Mouse (Mus musculus): ENCODE data around the gene Specc1. TPM values are rescaled to one million over a fixed set of nuclear protein-coding genes. Genes with fewer than 3 reads are reported as not detected.

The Specc1 gene
- 2.1 and 2.4 TPM in 2 replicates for polyA plus RNA-seq (2012; rRNA removed)

- no peaks in the 10 kb centered on the region for H3K36me3 ChIP-seq (ENCODE audit: control insufficient read depth, insufficient read depth, low read length)
- peak within 1 kb of the TSS; percentile 40 for H3K4me3 ChIP-seq (ENCODE audit: control insufficient read depth, insufficient read depth, low read length)
- WGBS = under 1% methylated on average over 58 of the region's 58 CpGs
- DNase-seq = peak; percentile 94
- H3K4me1 ChIP-seq (replicated peaks; ENCODE audit: control insufficient read depth, insufficient read depth, low read length) = peaks cover 5% of the 10 kb centered on the region; the same call in 1 of the 2 replicates
- TF ChIP-seq CTCF (IDR thresholded peaks at IDR 0.05; ENCODE audit: borderline replicate concordance, control insufficient read depth, extremely low read depth, insufficient read depth, low read length, poor library complexity) (peak; percentile 98), POLR2A (IDR thresholded peaks at IDR 0.05; ENCODE audit: control insufficient read depth, extremely low read depth, insufficient read depth, low read length, poor library complexity) (no peak)
- no peak within 1 kb of the TSS for H3K27ac ChIP-seq (ENCODE audit: control insufficient read depth, insufficient read depth, low read length)
- peaks cover 3% of the 10 kb centered on the region; the same call in 1 of the 2 replicates for H3K27me3 ChIP-seq (ENCODE audit: control insufficient read depth, insufficient read depth, low read length)
Measured at GRCm38 (mm10) chr11:61956572-61957295, at the start of gene Specc1. Gene Specc1, plus strand, starts transcription at chr11:61956763.

GRCm38 (mm10) chr11:61908315-61908714, 48.2 kb upstream of the Specc1 start:
- Histone ChIP-seq H3K4me1 (replicated peaks; ENCODE audit: control insufficient read depth, insufficient read depth, low read length) (no peaks in the 10 kb centered on the region), H3K4me3 (ENCODE audit: control insufficient read depth, insufficient read depth, low read length) (no peak overlapping the region), H3K27ac (ENCODE audit: control insufficient read depth, insufficient read depth, low read length) (no peak overlapping the region), H3K27me3 (ENCODE audit: control insufficient read depth, insufficient read depth, low read length) (no peaks in the 10 kb centered on the region), H3K36me3 (ENCODE audit: control insufficient read depth, insufficient read depth, low read length) (peaks cover 52% of the 10 kb centered on the region)
- TF ChIP-seq POLR2A (IDR thresholded peaks at IDR 0.05; ENCODE audit: control insufficient read depth, extremely low read depth, insufficient read depth, low read length, poor library complexity) = no peak
- TF ChIP-seq CTCF (IDR thresholded peaks at IDR 0.05; ENCODE audit: borderline replicate concordance, control insufficient read depth, extremely low read depth, insufficient read depth, low read length, poor library complexity) = no peak
- no peak for DNase-seq

GRCm38 (mm10) chr11:61919702-61920101, 36.9 kb upstream of the Specc1 start:
- H3K27ac ChIP-seq (ENCODE audit: control insufficient read depth, insufficient read depth, low read length) = no peak overlapping the region
- TF ChIP-seq POLR2A (IDR thresholded peaks at IDR 0.05; ENCODE audit: control insufficient read depth, extremely low read depth, insufficient read depth, low read length, poor library complexity) = no peak
- TF ChIP-seq CTCF (IDR thresholded peaks at IDR 0.05; ENCODE audit: borderline replicate concordance, control insufficient read depth, extremely low read depth, insufficient read depth, low read length, poor library complexity) = no peak
- no peaks in the 10 kb centered on the region for H3K4me1 ChIP-seq (replicated peaks; ENCODE audit: control insufficient read depth, insufficient read depth, low read length)
- no peaks in the 10 kb centered on the region for H3K27me3 ChIP-seq (ENCODE audit: control insufficient read depth, insufficient read depth, low read length)
- 98% methylated on average over 3 of the region's 3 CpGs for WGBS
- H3K4me3 ChIP-seq (ENCODE audit: control insufficient read depth, insufficient read depth, low read length) = no peak overlapping the region
- DNase-seq = no peak
- H3K36me3 ChIP-seq (ENCODE audit: control insufficient read depth, insufficient read depth, low read length) = peaks cover 27% of the 10 kb centered on the region

GRCm38 (mm10) chr11:61923309-61923708, 33.3 kb upstream of the Specc1 start:
- no peak for DNase-seq
- WGBS = 77% methylated on average over 1 of the region's 1 CpGs
- no peaks in the 10 kb centered on the region for H3K4me1 ChIP-seq (replicated peaks; ENCODE audit: control insufficient read depth, insufficient read depth, low read length)
- TF ChIP-seq POLR2A (IDR thresholded peaks at IDR 0.05; ENCODE audit: control insufficient read depth, extremely low read depth, insufficient read depth, low read length, poor library complexity) = no peak
- TF ChIP-seq CTCF (IDR thresholded peaks at IDR 0.05; ENCODE audit: borderline replicate concordance, control insufficient read depth, extremely low read depth, insufficient read depth, low read length, poor library complexity) = no peak
- no peak overlapping the region for H3K27ac ChIP-seq (ENCODE audit: control insufficient read depth, insufficient read depth, low read length)
- H3K4me3 ChIP-seq (ENCODE audit: control insufficient read depth, insufficient read depth, low read length) = no peak overlapping the region
- peaks cover 13% of the 10 kb centered on the region for H3K36me3 ChIP-seq (ENCODE audit: control insufficient read depth, insufficient read depth, low read length)
- H3K27me3 ChIP-seq (ENCODE audit: control insufficient read depth, insufficient read depth, low read length) = no peaks in the 10 kb centered on the region

- WGBS = under 1% methylated on average over 47 of the region's 47 CpGs
- DNase-seq = no peak
Measured at GRCm38 (mm10) chr11:61929323-61930097, 27.1 kb upstream of the Specc1 start.

GRCm38 (mm10) chr11:61930098-61930517, 26.5 kb upstream of the Specc1 start, which contains the start of gene Akap10:
Gene Akap10, minus strand, starts transcription at chr11:61930252.
- TF ChIP-seq POLR2A (IDR thresholded peaks at IDR 0.05; ENCODE audit: control insufficient read depth, extremely low read depth, insufficient read depth, low read length, poor library complexity) = peak; percentile 80
- TF ChIP-seq CTCF (IDR thresholded peaks at IDR 0.05; ENCODE audit: borderline replicate concordance, control insufficient read depth, extremely low read depth, insufficient read depth, low read length, poor library complexity) = peak; percentile 30; the same call in 1 of the 2 replicates
- peaks cover 4% of the 10 kb centered on the region for H3K4me1 ChIP-seq (replicated peaks; ENCODE audit: control insufficient read depth, insufficient read depth, low read length)
- H3K27me3 ChIP-seq (ENCODE audit: control insufficient read depth, insufficient read depth, low read length) = no peaks in the 10 kb centered on the region
- H3K4me3 ChIP-seq (ENCODE audit: control insufficient read depth, insufficient read depth, low read length) = peak within 1 kb of the TSS; percentile 87
- 1% methylated on average over 43 of the region's 43 CpGs for WGBS
- no peaks in the 10 kb centered on the region for H3K36me3 ChIP-seq (ENCODE audit: control insufficient read depth, insufficient read depth, low read length)
- DNase-seq = peak; percentile 93
- peak within 1 kb of the TSS; percentile 81 for H3K27ac ChIP-seq (ENCODE audit: control insufficient read depth, insufficient read depth, low read length)

More at GRCm38 (mm10) chr11:61929323-61930097, 27.1 kb upstream of the Specc1 start:
- Histone ChIP-seq H3K36me3 (ENCODE audit: control insufficient read depth, insufficient read depth, low read length) (no peaks in the 10 kb centered on the region), H3K4me1 (replicated peaks; ENCODE audit: control insufficient read depth, insufficient read depth, low read length) (peaks cover 4% of the 10 kb centered on the region), H3K27me3 (ENCODE audit: control insufficient read depth, insufficient read depth, low read length) (no peaks in the 10 kb centered on the region), H3K4me3 (ENCODE audit: control insufficient read depth, insufficient read depth, low read length) (peak overlapping the region; percentile 87), H3K27ac (ENCODE audit: control insufficient read depth, insufficient read depth, low read length) (peak overlapping the region; percentile 37; the same call in 1 of the 2 replicates)
- TF ChIP-seq CTCF (IDR thresholded peaks at IDR 0.05; ENCODE audit: borderline replicate concordance, control insufficient read depth, extremely low read depth, insufficient read depth, low read length, poor library complexity) (no peak), POLR2A (IDR thresholded peaks at IDR 0.05; ENCODE audit: control insufficient read depth, extremely low read depth, insufficient read depth, low read length, poor library complexity) (no peak)
